In genomic region chr7:143340601-143341281, GRCm38 (mm10) we compare ENCODE assay signal across 10 mouse cellular contexts.
DNase-seq lines count a peak whose midpoint lies in the region; ATAC-seq lines count a peak whose summit lies in the region.
"Had no signal": no experiment of that assay in that cellular context is flagged by ENCODE, and none has a peak within 500 bp of the region (broad histone marks: within the 10 kb centered on the region; RNA-seq: fewer than 3 reads in every experiment).

No protein-coding gene starts in this region.

- H3K9me3 ChIP-seq in hindbrain, embryonic 16.5 days (ENCODE audit: control insufficient read depth, low read length), result no peaks in the 10 kb centered on the region; the same call in 1 of the 2 replicates
- peaks cover 9% of the 10 kb centered on the region for H3K9me3 ChIP-seq in limb, embryonic 12.5 days

- peak; percentile 19 for DNase-seq in adrenal gland, postnatal 10 days
- DNase-seq in adrenal gland, postnatal 25 days, result no peak
- peak; percentile 44 for DNase-seq in adrenal gland, postnatal 14 days
- no peak for DNase-seq in urinary bladder, adult 2 months (ENCODE audit: low spot score)
- no peak for DNase-seq in ovary, postnatal 10 days (ENCODE audit: low spot score)
- DNase-seq in urinary bladder, adult 18-20 months (ENCODE audit: low spot score in 2 of 2), result no peak
- DNase-seq: cerebellum, adult 18-20 months; heart, postnatal 36 days had no signal

- peaks cover 14% of the 10 kb centered on the region for H3K4me1 ChIP-seq in hindbrain, embryonic 16.5 days (ENCODE audit: control insufficient read depth, insufficient read depth, low read depth, low read length)
- peaks cover 38% of the 10 kb centered on the region for H3K4me1 ChIP-seq in limb, embryonic 12.5 days (replicated peaks)

- no peak overlapping the region for H3K4me2 ChIP-seq in hindbrain, embryonic 16.5 days (ENCODE audit: low read length)
- H3K4me2 ChIP-seq in limb, embryonic 12.5 days, result no peak overlapping the region

- ATAC-seq in hindbrain, embryonic 16.5 days, result peak; percentile 80
- ATAC-seq in limb, embryonic 12.5 days (ENCODE audit: insufficient number of reproducible peaks, insufficient read depth, low FRiP score, low TSS enrichment, low read depth), result peak; percentile 45; the same call in 1 of the 2 replicates

- H3K9ac ChIP-seq in hindbrain, embryonic 16.5 days (ENCODE audit: low read depth, low read length), result no peak overlapping the region
- no peak overlapping the region for H3K9ac ChIP-seq in limb, embryonic 12.5 days (replicated peaks)

- H3K36me3 ChIP-seq in hindbrain, embryonic 16.5 days (ENCODE audit: control insufficient read depth, insufficient read depth, low read length), result no peaks in the 10 kb centered on the region
- no peaks in the 10 kb centered on the region for H3K36me3 ChIP-seq in limb, embryonic 12.5 days

- WGBS in hindbrain, embryonic 16.5 days, result 33% methylated on average over 15 of the region's 15 CpGs
- 43% methylated on average over 15 of the region's 15 CpGs for WGBS in limb, embryonic 12.5 days

- H3K4me3 ChIP-seq in hindbrain, embryonic 16.5 days (ENCODE audit: low read length), result no peak overlapping the region
- H3K4me3 ChIP-seq in limb, embryonic 12.5 days (replicated peaks), result no peak overlapping the region

- H3K27ac ChIP-seq in hindbrain, embryonic 16.5 days (ENCODE audit: low read depth, low read length), result no peak overlapping the region
- H3K27ac ChIP-seq in limb, embryonic 12.5 days, result 0 out of 2 replicates have a peak overlapping the region, but pooled peaks have one; percentile 23

- no peaks in the 10 kb centered on the region; the same call in 1 of the 2 replicates for H3K27me3 ChIP-seq in hindbrain, embryonic 16.5 days (replicated peaks; ENCODE audit: control insufficient read depth, insufficient read depth, low read length)
- 0 out of 2 replicates have a peak, but pooled peaks cover 3% of the 10 kb centered on the region for H3K27me3 ChIP-seq in limb, embryonic 12.5 days

Comparison
In these comparisons a context has a peak if more than half of its experiments do, and no peak if none do; other contexts are left out.
1. DNase-seq: peak in adrenal gland, postnatal 10 days (single experiment) and adrenal gland, postnatal 14 days (single experiment); none in adrenal gland, postnatal 25 days (single experiment), urinary bladder, adult 2 months (single experiment), ovary, postnatal 10 days (single experiment) and urinary bladder, adult 18-20 months (0 of 2).